Mouse (Mus musculus) left cerebral cortex, postnatal 10 days (tissue): Measurements from ENCODE around the gene Sgsm2. TPM values are rescaled to one million over a fixed set of nuclear protein-coding genes. Genes with fewer than 3 reads are reported as not detected.

Source experiments
- DNase-seq, 2 experiments: peaks; one replicate each; pipeline ENCODE4 v3.0.0; 2021 to 2022; ENCODE audit warnings: low spot score in 2 of 2, mixed read lengths in 1 of 2; ENCODE audit errors: extremely low spot score in 1 of 2
- intact Hi-C: fragments of 180-260 bp; cut with DNase I; formaldehyde crosslinking; loops from one replicate; pipeline ENCODE4 v1.15.1; 2025
- microRNA-seq: library from miRNA; unstranded; fragments of <30 nt; microRNA quantifications from one replicate; pipeline ENCODE4 v1.2.0, GENCODE M21; 2022
- total RNA-seq, 2 experiments: library from RNA; stranded (reverse); gene quantifications; 2 replicates each; pipeline ENCODE4 v1.2.3; 2021

Gene Sgsm2
- total RNA-seq, 2 experiments from 2014 or later, result 60.5 to 65.2 TPM

- intact Hi-C loops, result no loop called here
- DNase-seq, result no peak
Measured at GRCm38 (mm10) chr11:74810134-74810533, 86.7 kb downstream of the Sgsm2 start.

- intact Hi-C loops, result no loop called here
- DNase-seq, result peak in 1 of 2 experiments; percentile 10
Measured at GRCm38 (mm10) chr11:74808251-74808853, 88.5 kb downstream of the Sgsm2 start.

GRCm38 (mm10) chr11:74807246-74807882, 89.5 kb downstream of the Sgsm2 start:
- intact Hi-C loops, result no loop called here
- no peak for DNase-seq

- intact Hi-C loops, result no loop called here
- no peak for DNase-seq
Measured at GRCm38 (mm10) chr11:74804081-74804627, 92.7 kb downstream of the Sgsm2 start.

GRCm38 (mm10) chr11:74800658-74801057, 96.2 kb downstream of the Sgsm2 start:
- DNase-seq, result no peak

More at GRCm38 (mm10) chr11:74800658-74801057, 96.2 kb downstream of the Sgsm2 start:
- intact Hi-C loops, result no loop called here

Small RNA genes within 50 kb of the gene (microRNA-seq; reads per million reads assigned to microRNA genes)
- 1.1 reads per million for gene Mir6926

Other genes with a start within 250 kb of the Sgsm2 start
- 10 to 100 TPM; 59.7 to 60.1 TPM for gene Cluh, start 247.6 kb downstream of the Sgsm2 start, total RNA-seq
- gene Pafah1b1, start 172.4 kb downstream of the Sgsm2 start, total RNA-seq, result 100 to 1,000 TPM; 481 to 489 TPM
- 10 to 100 TPM; 15.1 to 18.0 TPM for gene Mettl16, start 126.2 kb downstream of the Sgsm2 start, total RNA-seq
- 10 to 100 TPM; 33.5 to 34.9 TPM for gene Mnt, start 66.1 kb downstream of the Sgsm2 start, total RNA-seq
- gene Tsr1, start 1.0 kb upstream of the Sgsm2 start, total RNA-seq, result 10 to 100 TPM; 36.4 to 38.5 TPM
- 10 to 100 TPM; 21.8 to 24.9 TPM for gene Smg6, start 28.8 kb upstream of the Sgsm2 start, total RNA-seq
- 100 to 1,000 TPM in 1 of 2 experiments, 10 to 100 TPM in 1; 99.9 to 101 TPM for gene Srr, start 28.9 kb upstream of the Sgsm2 start, total RNA-seq